Mouse (Mus musculus): Measurements from ENCODE around the gene Usp20. TPM values are rescaled to one million over a fixed set of nuclear protein-coding genes. Genes with fewer than 3 reads are reported as not detected.

The Usp20 gene
- polyA plus RNA-seq, 1 experiment from 2014 or later, result 25.9 TPM

GRCm38 (mm10) chr2:30998443-30999260 is 16.6 kb downstream of the Usp20 start:
- H3K4me1 ChIP-seq (replicated peaks), result peaks cover 17% of the 10 kb centered on the region
- peaks cover 36% of the 10 kb centered on the region for H3K36me3 ChIP-seq
- no peaks in the 10 kb centered on the region for H3K27me3 ChIP-seq (ENCODE audit: insufficient read depth, poor library complexity, severe bottlenecking)
- 69% methylated on average over 8 of the region's 8 CpGs for WGBS
- H3K27ac ChIP-seq, result 0 out of 2 replicates have a peak overlapping the region, but pooled peaks have one; percentile 30
- no peak for DNase-seq (ENCODE audit: low spot score)
- no peak overlapping the region for H3K4me3 ChIP-seq
- H3K9me3 ChIP-seq, result no peaks in the 10 kb centered on the region

GRCm38 (mm10) chr2:31002857-31003256 is 20.8 kb downstream of the Usp20 start:
- no peak overlapping the region for H3K4me3 ChIP-seq
- no peak for DNase-seq (ENCODE audit: low spot score)
- 93% methylated on average over 10 of the region's 10 CpGs for WGBS
- peaks cover 7% of the 10 kb centered on the region; the same call in 1 of the 2 replicates for H3K4me1 ChIP-seq (replicated peaks)
- H3K27me3 ChIP-seq (ENCODE audit: insufficient read depth, poor library complexity, severe bottlenecking), result no peaks in the 10 kb centered on the region
- H3K9me3 ChIP-seq, result no peaks in the 10 kb centered on the region
- H3K27ac ChIP-seq, result no peak overlapping the region
- H3K36me3 ChIP-seq, result peaks cover 63% of the 10 kb centered on the region

DNA sequence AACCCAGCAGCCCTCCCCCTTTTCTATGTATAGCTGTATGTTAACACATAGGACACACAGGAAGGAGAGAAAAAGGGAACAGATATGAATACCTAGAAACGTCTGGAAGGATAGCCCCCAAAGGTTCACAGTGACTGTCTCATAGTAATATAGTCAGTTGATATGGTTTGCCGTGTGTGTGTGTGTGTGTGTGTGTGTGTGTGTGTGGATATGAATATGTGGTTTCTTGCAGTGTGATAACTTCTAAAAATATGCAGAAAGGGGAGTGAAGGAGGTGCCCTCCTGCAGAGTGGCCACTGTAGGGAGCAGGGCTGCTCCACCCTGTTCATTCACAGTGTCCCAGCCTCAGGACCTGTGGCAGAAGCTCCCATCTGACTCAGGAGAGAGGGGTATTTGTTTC is 23.4 kb downstream of the Usp20 start:
- Histone ChIP-seq H3K4me1 (replicated peaks) (no peaks in the 10 kb centered on the region), H3K9me3 (no peaks in the 10 kb centered on the region), H3K36me3 (peaks cover 68% of the 10 kb centered on the region), H3K4me3 (no peak overlapping the region), H3K27ac (no peak overlapping the region), H3K27me3 (ENCODE audit: insufficient read depth, poor library complexity, severe bottlenecking) (no peaks in the 10 kb centered on the region)
- 79% methylated on average over 2 of the region's 2 CpGs for WGBS
- no peak for DNase-seq (ENCODE audit: low spot score)

DNA sequence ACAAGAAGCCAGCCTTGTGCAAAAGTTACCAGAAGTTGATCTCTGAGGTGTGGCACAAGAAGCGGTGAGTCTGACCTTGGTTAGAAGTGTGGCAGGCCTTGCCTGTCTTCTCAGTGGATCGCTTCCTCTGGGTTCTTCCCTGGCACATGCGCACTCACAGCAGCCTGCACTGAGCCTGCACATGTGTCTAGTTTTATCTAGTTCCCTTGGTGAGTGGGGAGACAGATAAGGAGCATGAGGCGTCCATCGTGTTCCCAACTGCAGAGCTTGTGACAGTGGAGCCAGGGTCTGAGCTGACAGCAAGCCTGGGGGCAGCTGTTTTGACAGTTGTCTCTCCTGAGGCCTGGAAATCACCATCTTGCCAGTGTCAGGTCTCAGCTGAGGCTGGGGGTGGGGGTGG is 24.4 kb downstream of the Usp20 start:
- H3K36me3 ChIP-seq, result peaks cover 78% of the 10 kb centered on the region

DNA sequence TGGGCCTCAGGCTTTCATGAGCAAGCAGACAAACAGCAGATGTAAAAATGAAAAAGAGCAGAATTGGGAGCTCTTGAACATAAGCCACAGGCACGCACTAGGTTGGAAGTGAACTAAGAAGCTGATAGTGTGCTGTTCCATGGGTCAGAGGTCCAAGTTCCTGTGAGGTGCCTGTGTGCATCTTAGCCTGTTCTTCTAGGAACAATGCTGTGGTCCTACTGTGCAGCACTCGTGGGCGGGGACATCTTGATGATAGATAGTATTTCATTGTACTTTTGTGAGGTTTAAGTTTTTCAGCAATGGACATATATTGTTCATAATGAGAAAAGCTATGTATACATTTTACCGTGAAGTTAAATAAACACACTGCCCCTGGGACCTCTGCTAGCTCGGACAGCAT is 25.1 kb downstream of the Usp20 start:
- 93% methylated on average over 5 of the region's 5 CpGs for WGBS
- Histone ChIP-seq H3K4me1 (replicated peaks) (no peaks in the 10 kb centered on the region), H3K36me3 (peaks cover 75% of the 10 kb centered on the region), H3K27me3 (ENCODE audit: insufficient read depth, poor library complexity, severe bottlenecking) (no peaks in the 10 kb centered on the region), H3K27ac (no peak overlapping the region), H3K9me3 (no peaks in the 10 kb centered on the region), H3K4me3 (no peak overlapping the region)
- no peak for DNase-seq (ENCODE audit: low spot score)

More for the DNA sequence above, 24.4 kb downstream of the Usp20 start:
- 86% methylated on average over 5 of the region's 5 CpGs for WGBS
- Histone ChIP-seq H3K27ac (no peak overlapping the region), H3K4me1 (replicated peaks) (no peaks in the 10 kb centered on the region), H3K27me3 (ENCODE audit: insufficient read depth, poor library complexity, severe bottlenecking) (no peaks in the 10 kb centered on the region), H3K4me3 (no peak overlapping the region), H3K9me3 (no peaks in the 10 kb centered on the region)
- no peak for DNase-seq (ENCODE audit: low spot score)

- Histone ChIP-seq H3K27me3 (ENCODE audit: insufficient read depth, poor library complexity, severe bottlenecking) (no peaks in the 10 kb centered on the region), H3K27ac (no peak overlapping the region), H3K36me3 (peaks cover 68% of the 10 kb centered on the region), H3K9me3 (no peaks in the 10 kb centered on the region), H3K4me3 (no peak overlapping the region), H3K4me1 (replicated peaks) (no peaks in the 10 kb centered on the region)
- no peak for DNase-seq (ENCODE audit: low spot score)
- WGBS, result 81% methylated on average over 14 of the region's 14 CpGs
Measured at GRCm38 (mm10) chr2:31013371-31014120, 31.5 kb downstream of the Usp20 start.

DNA sequence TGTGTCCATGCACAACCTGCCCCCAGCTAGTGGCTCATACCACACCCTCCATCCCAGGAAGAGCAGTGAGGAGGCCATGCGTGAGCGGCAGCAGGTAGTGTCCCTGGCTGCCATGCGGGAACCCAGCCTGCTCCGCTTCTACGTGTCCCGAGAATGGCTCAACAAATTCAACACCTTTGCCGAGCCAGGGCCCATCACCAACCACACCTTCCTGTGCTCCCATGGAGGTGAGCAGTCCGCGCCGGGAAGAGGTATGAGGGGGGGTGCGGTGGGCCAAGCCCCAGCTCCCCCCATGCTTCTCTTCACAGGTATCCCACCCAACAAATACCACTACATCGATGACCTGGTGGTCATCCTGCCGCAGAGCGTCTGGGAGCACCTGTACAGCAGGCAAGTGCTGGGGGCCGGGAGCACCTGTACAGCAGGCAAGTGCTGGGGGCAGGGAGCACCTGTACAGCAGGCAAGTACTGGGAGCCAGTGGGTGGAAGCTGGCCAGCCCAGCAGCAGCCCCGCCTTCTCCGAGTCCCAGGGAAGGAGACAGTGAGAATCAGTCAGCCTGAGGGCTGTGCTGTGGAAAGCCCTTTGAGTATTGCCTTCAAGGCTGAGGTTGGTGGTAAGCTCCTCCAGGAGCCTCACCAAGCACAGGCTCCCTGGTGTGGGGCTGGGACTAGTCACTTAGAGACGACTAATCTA is 35.7 kb downstream of the Usp20 start:
- no peak overlapping the region for H3K4me3 ChIP-seq
- no peak overlapping the region for H3K27ac ChIP-seq
- no peaks in the 10 kb centered on the region for H3K27me3 ChIP-seq (ENCODE audit: insufficient read depth, poor library complexity, severe bottlenecking)
- peaks cover 4% of the 10 kb centered on the region; the same call in 1 of the 2 replicates for H3K4me1 ChIP-seq (replicated peaks)
- peaks cover 74% of the 10 kb centered on the region for H3K36me3 ChIP-seq
- DNase-seq (ENCODE audit: low spot score), result no peak
- no peaks in the 10 kb centered on the region for H3K9me3 ChIP-seq
- 95% methylated on average over 18 of the region's 18 CpGs for WGBS

GRCm38 (mm10) chr2:31018519-31018918 is 36.4 kb downstream of the Usp20 start:
- no peaks in the 10 kb centered on the region for H3K27me3 ChIP-seq (ENCODE audit: insufficient read depth, poor library complexity, severe bottlenecking)
- no peak overlapping the region for H3K4me3 ChIP-seq
- H3K9me3 ChIP-seq, result no peaks in the 10 kb centered on the region
- no peak for DNase-seq (ENCODE audit: low spot score)
- peaks cover 4% of the 10 kb centered on the region; the same call in 1 of the 2 replicates for H3K4me1 ChIP-seq (replicated peaks)
- no peak overlapping the region for H3K27ac ChIP-seq
- peaks cover 72% of the 10 kb centered on the region for H3K36me3 ChIP-seq
- WGBS, result 86% methylated on average over 8 of the region's 8 CpGs

GRCm38 (mm10) chr2:31019011-31019410 is 36.9 kb downstream of the Usp20 start:
- peaks cover 68% of the 10 kb centered on the region for H3K36me3 ChIP-seq
- H3K9me3 ChIP-seq, result no peaks in the 10 kb centered on the region
- H3K4me1 ChIP-seq (replicated peaks), result peaks cover 4% of the 10 kb centered on the region; the same call in 1 of the 2 replicates
- H3K4me3 ChIP-seq, result no peak overlapping the region
- H3K27me3 ChIP-seq (ENCODE audit: insufficient read depth, poor library complexity, severe bottlenecking), result no peaks in the 10 kb centered on the region
- no peak for DNase-seq (ENCODE audit: low spot score)
- WGBS, result 91% methylated on average over 8 of the region's 8 CpGs
- H3K27ac ChIP-seq, result no peak overlapping the region

DNA sequence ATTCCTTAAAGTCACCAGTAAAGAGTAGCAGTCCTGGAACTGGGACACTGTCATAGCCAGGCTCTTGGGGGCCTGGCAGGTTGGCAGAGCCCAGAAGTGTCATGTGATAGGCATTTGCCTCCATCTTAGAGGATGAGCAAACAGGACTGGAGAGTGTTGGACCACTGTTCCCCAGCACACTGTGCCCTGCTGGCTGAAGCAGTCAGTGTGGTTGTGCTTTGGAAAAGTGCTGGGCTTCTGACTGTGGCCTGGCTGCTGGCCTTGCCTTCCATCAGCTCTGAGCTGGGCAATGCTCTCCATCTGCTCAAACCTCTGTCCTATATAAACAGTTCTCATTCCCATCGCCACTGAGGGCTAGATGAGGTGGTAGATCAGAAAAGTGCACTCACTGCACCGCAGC is 38.1 kb downstream of the Usp20 start:
- 91% methylated on average over 2 of the region's 2 CpGs for WGBS
- H3K9me3 ChIP-seq, result no peaks in the 10 kb centered on the region
- DNase-seq (ENCODE audit: low spot score), result no peak

GRCm38 (mm10) chr2:31023940-31024339 is 41.9 kb downstream of the Usp20 start:
- peaks cover 47% of the 10 kb centered on the region for H3K36me3 ChIP-seq
- H3K27me3 ChIP-seq (ENCODE audit: insufficient read depth, poor library complexity, severe bottlenecking), result no peaks in the 10 kb centered on the region
- no peak for DNase-seq (ENCODE audit: low spot score)
- peaks cover 12% of the 10 kb centered on the region for H3K4me1 ChIP-seq (replicated peaks)
- no peaks in the 10 kb centered on the region for H3K9me3 ChIP-seq
- WGBS, result 81% methylated on average over 5 of the region's 5 CpGs
- H3K27ac ChIP-seq, result no peak overlapping the region
- no peak overlapping the region for H3K4me3 ChIP-seq

More for the DNA sequence above, 38.1 kb downstream of the Usp20 start:
- H3K4me1 ChIP-seq (replicated peaks), result peaks cover 4% of the 10 kb centered on the region; the same call in 1 of the 2 replicates
- H3K27me3 ChIP-seq (ENCODE audit: insufficient read depth, poor library complexity, severe bottlenecking), result no peaks in the 10 kb centered on the region
- peaks cover 63% of the 10 kb centered on the region for H3K36me3 ChIP-seq
- no peak overlapping the region for H3K27ac ChIP-seq
- H3K4me3 ChIP-seq, result no peak overlapping the region

- 24% methylated on average over 5 of the region's 5 CpGs for WGBS
- Histone ChIP-seq H3K4me3 (no peak overlapping the region), H3K4me1 (replicated peaks) (peaks cover 12% of the 10 kb centered on the region), H3K36me3 (peaks cover 38% of the 10 kb centered on the region), H3K27ac (no peak overlapping the region), H3K9me3 (no peaks in the 10 kb centered on the region), H3K27me3 (ENCODE audit: insufficient read depth, poor library complexity, severe bottlenecking) (no peaks in the 10 kb centered on the region)
- peak; percentile 45 for DNase-seq (ENCODE audit: low spot score)
Measured at GRCm38 (mm10) chr2:31024618-31025370, 42.7 kb downstream of the Usp20 start.
